Mouse (Mus musculus): ENCODE data around the gene Lrch3.
"Not testable (repeated sequence)": the region's sequence is repeated elsewhere in the genome, so short reads cannot be mapped to it uniquely, and the experiment has no call there.

The Lrch3 gene

GRCm38 (mm10) chr16:32913212-32913611 lies 688 bp upstream of the Lrch3 start:
- in situ Hi-C loops (cut with MboI, MseI): no loop called here

GRCm38 (mm10) chr16:32915292-32916068 lies 1.6 kb downstream of the Lrch3 start:
- in situ Hi-C loops (cut with MboI, MseI): no loop called here

GRCm38 (mm10) chr16:32926629-32927028 lies 12.7 kb downstream of the Lrch3 start:
- in situ Hi-C loops (cut with MboI, MseI): not testable (repeated sequence)

GRCm38 (mm10) chr16:32927044-32927443 lies 13.1 kb downstream of the Lrch3 start:
- in situ Hi-C loops (cut with MboI, MseI): no loop called here

GRCm38 (mm10) chr16:32929918-32930317 lies 16.0 kb downstream of the Lrch3 start:
- in situ Hi-C loops (cut with MboI, MseI): no loop called here

GRCm38 (mm10) chr16:32934470-32934869 lies 20.6 kb downstream of the Lrch3 start:
- in situ Hi-C loops (cut with MboI, MseI): no loop called here

GRCm38 (mm10) chr16:32935088-32935487 lies 21.2 kb downstream of the Lrch3 start:
- in situ Hi-C loops (cut with MboI, MseI): no loop called here

- in situ Hi-C loops (cut with MboI, MseI): no loop called here
Measured at GRCm38 (mm10) chr16:32937358-32937757, 23.5 kb downstream of the Lrch3 start.

- in situ Hi-C loops (cut with MboI, MseI): not testable (repeated sequence)
Measured at GRCm38 (mm10) chr16:32939301-32939700, 25.4 kb downstream of the Lrch3 start.

GRCm38 (mm10) chr16:32939716-32940115 lies 25.8 kb downstream of the Lrch3 start:
- in situ Hi-C loops (cut with MboI, MseI): loop anchor here (5.0 kb wide), 1 partner anchor 1567 kb away; no protein-coding TSS in a partner anchor

- in situ Hi-C loops (cut with MboI, MseI): loop anchor here (5.0 kb wide), 1 partner anchor 1569 kb away; no protein-coding TSS in a partner anchor
Measured at GRCm38 (mm10) chr16:32941226-32941625, 27.3 kb downstream of the Lrch3 start.

GRCm38 (mm10) chr16:32942694-32943093 lies 28.8 kb downstream of the Lrch3 start:
- in situ Hi-C loops (cut with MboI, MseI): loop anchor here (5.0 kb wide), 1 partner anchor 1570 kb away; no protein-coding TSS in a partner anchor

- in situ Hi-C loops (cut with MboI, MseI): no loop called here
Measured at GRCm38 (mm10) chr16:32945379-32945778, 31.5 kb downstream of the Lrch3 start.

- in situ Hi-C loops (cut with MboI, MseI): no loop called here
Measured at GRCm38 (mm10) chr16:32948016-32948415, 34.1 kb downstream of the Lrch3 start.

- in situ Hi-C loops (cut with MboI, MseI): no loop called here
Measured at GRCm38 (mm10) chr16:32948656-32949055, 34.8 kb downstream of the Lrch3 start.

- in situ Hi-C loops (cut with MboI, MseI): no loop called here
Measured at GRCm38 (mm10) chr16:32949281-32949680, 35.4 kb downstream of the Lrch3 start.

- in situ Hi-C loops (cut with MboI, MseI): no loop called here
Measured at GRCm38 (mm10) chr16:32951074-32951473, 37.2 kb downstream of the Lrch3 start.

- in situ Hi-C loops (cut with MboI, MseI): no loop called here
Measured at GRCm38 (mm10) chr16:32953806-32954205, 39.9 kb downstream of the Lrch3 start.

- in situ Hi-C loops (cut with MboI, MseI): no loop called here
Measured at GRCm38 (mm10) chr16:32954304-32954703, 40.4 kb downstream of the Lrch3 start.

GRCm38 (mm10) chr16:32956889-32957288 lies 43.0 kb downstream of the Lrch3 start:
- in situ Hi-C loops (cut with MboI, MseI): no loop called here

- in situ Hi-C loops (cut with MboI, MseI): loop anchor here (10.0 kb wide), 1 partner anchor 1112 kb away; no protein-coding TSS in a partner anchor
Measured at GRCm38 (mm10) chr16:32972535-32972934, 58.6 kb downstream of the Lrch3 start.

GRCm38 (mm10) chr16:32973047-32973446 lies 59.1 kb downstream of the Lrch3 start:
- in situ Hi-C loops (cut with MboI, MseI): loop anchor here (10.0 kb wide), 1 partner anchor 1112 kb away; no protein-coding TSS in a partner anchor

- in situ Hi-C loops (cut with MboI, MseI): no loop called here
Measured at GRCm38 (mm10) chr16:32980227-32980626, 66.3 kb downstream of the Lrch3 start.

All from T-helper 1 cell (primary cell).